Comparison of ENCODE assay signal across 9 mouse cellular contexts in the genomic region with DNA sequence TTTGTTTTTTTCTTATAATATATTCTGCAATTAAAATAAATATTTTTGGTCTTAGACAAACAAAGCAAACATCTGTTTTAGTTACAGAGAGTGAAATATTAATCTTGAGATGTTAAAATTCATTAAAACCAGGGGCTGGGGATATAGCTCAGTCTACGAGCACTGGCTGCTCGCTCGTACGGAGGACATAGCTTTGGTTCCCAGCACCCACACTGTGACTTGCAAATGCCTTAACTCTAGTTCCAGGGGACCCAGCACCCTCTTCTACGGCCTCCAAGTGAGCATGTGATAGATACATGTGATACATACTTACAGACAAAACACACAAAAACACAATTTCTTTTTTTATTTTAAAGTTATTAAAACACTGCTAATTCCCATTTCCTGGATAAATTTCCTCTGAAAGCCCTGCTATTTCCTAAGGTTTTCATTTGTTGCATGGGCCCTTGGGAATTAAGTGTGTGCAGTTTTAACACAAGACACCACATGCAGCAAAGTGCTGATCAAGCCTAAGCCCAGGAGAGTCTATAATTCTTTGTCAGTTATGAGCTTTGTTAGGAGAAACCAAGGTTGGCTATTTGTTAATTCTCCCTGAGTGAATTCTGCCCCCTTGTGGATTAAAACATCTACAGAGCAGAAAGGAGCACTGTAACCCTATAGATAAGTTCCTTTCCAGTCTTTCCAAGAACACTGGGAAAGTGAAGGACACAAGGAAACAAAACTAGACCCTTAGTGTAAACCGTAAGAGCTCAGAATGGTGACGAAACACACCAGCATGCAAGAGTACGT. TPM values are rescaled to one million over a fixed set of nuclear protein-coding genes. Genes with fewer than 3 reads are reported as not detected.
DNase-seq lines count a peak whose midpoint lies in the region; ATAC-seq and TF ChIP-seq lines count a peak whose summit lies in the region.
"Had no signal": no experiment of that assay in that cellular context is flagged by ENCODE, and none has a peak within 500 bp of the region (broad histone marks: within the 10 kb centered on the region; RNA-seq: fewer than 3 reads in every experiment).

No protein-coding gene starts in this region.

- TF ChIP-seq POLR2A in limb, embryonic 14.5 days (IDR thresholded peaks at IDR 0.05; ENCODE audit: borderline replicate concordance, extremely low read depth, insufficient read depth, insufficient read length): no peak

- TF ChIP-seq CTCF in forebrain, postnatal 0 days (IDR thresholded peaks at IDR 0.05; ENCODE audit: low read depth): peak; percentile 77

- peaks cover 5% of the 10 kb centered on the region; the same call in 1 of the 2 replicates for H3K4me1 ChIP-seq in forebrain, postnatal 0 days (ENCODE audit: insufficient read depth)
- H3K4me1 ChIP-seq in limb, embryonic 14.5 days (ENCODE audit: control insufficient read depth, insufficient read depth, low read length): peaks cover 5% of the 10 kb centered on the region; the same call in 1 of the 2 replicates

- no peak overlapping the region for H3K4me3 ChIP-seq in forebrain, postnatal 0 days (ENCODE audit: low read depth, low read length)
- no peak overlapping the region for H3K4me3 ChIP-seq in limb, embryonic 14.5 days (replicated peaks; ENCODE audit: low read length)

- 74% methylated on average over 8 of the region's 8 CpGs for WGBS in forebrain, postnatal 0 days
- WGBS in limb, embryonic 14.5 days: 70% methylated on average over 8 of the region's 8 CpGs

- no peaks in the 10 kb centered on the region for H3K36me3 ChIP-seq in forebrain, postnatal 0 days (ENCODE audit: insufficient read depth)
- H3K36me3 ChIP-seq in limb, embryonic 14.5 days (ENCODE audit: control insufficient read depth, insufficient read depth, low read length): no peaks in the 10 kb centered on the region

- H3K9me3 ChIP-seq in forebrain, postnatal 0 days (ENCODE audit: low read length): no peaks in the 10 kb centered on the region
- H3K9me3 ChIP-seq in limb, embryonic 14.5 days (ENCODE audit: control insufficient read depth, low read length): no peaks in the 10 kb centered on the region

- peak; percentile 45; the same call in 1 of the 2 replicates for ATAC-seq in cerebellum, adult (ENCODE audit: insufficient number of reproducible peaks, low FRiP score, low TSS enrichment)
- peak; percentile 58; the same call in 1 of the 2 replicates for ATAC-seq in forebrain, postnatal 0 days
- ATAC-seq in limb, embryonic 14.5 days (ENCODE audit: low FRiP score, low read depth): 0 out of 2 replicates have a peak, but pooled peaks have one; percentile 44

- H3K4me2 ChIP-seq in forebrain, postnatal 0 days (ENCODE audit: low read depth): no peak overlapping the region
- H3K4me2 ChIP-seq in limb, embryonic 14.5 days (replicated peaks; ENCODE audit: low read depth, low read length, severe bottlenecking): no peak overlapping the region

- H3K27ac ChIP-seq in forebrain, postnatal 0 days (ENCODE audit: low read depth, low read length): no peak overlapping the region
- no peak overlapping the region for H3K27ac ChIP-seq in limb, embryonic 14.5 days (replicated peaks; ENCODE audit: low read depth, low read length)
- H3K27ac ChIP-seq: macrophage had no signal

- H3K27me3 ChIP-seq in forebrain, postnatal 0 days (ENCODE audit: insufficient read depth, low read length): no peaks in the 10 kb centered on the region
- H3K27me3 ChIP-seq in limb, embryonic 14.5 days (ENCODE audit: control insufficient read depth, insufficient read depth, low read length): no peaks in the 10 kb centered on the region

- no peak for DNase-seq in cerebellum, adult 11 months
- DNase-seq in right cerebral cortex, adult 18-20 months: peak; percentile 32
- no peak for DNase-seq in right cerebral cortex, postnatal 36 days (ENCODE audit: low spot score in 2 of 2)
- peak; percentile 75 for DNase-seq in forebrain, postnatal 0 days
- peak; percentile 76 for DNase-seq in limb, embryonic 14.5 days (ENCODE audit: low spot score)
- DNase-seq in retina, postnatal 7 days (ENCODE audit: low read depth, low spot score): peak; percentile 43
- no peak for DNase-seq in gastrocnemius, postnatal 10 days

- no peak overlapping the region for H3K9ac ChIP-seq in forebrain, postnatal 0 days
- no peak overlapping the region for H3K9ac ChIP-seq in limb, embryonic 14.5 days (ENCODE audit: low read depth, low read length, severe bottlenecking)

RNA-seq across cellular contexts. Expression of a gene that starts 50.8 kb away (rescaled TPM):
- 3,364 and 4,241 TPM in 2 replicates for total RNA-seq in forebrain, postnatal 0 days (2014; rRNA removed)
- polyA plus RNA-seq in forebrain, postnatal 0 days (2015; fragmentation: Nextera tagmentation; extraction: Ambion mirVana): 2,287 and 2,372 TPM in 2 replicates
- polyA plus RNA-seq in limb, embryonic 14.5 days (2012; rRNA removed): 2,115 and 2,701 TPM in 2 replicates
- 1,955 and 2,023 TPM in 2 replicates for polyA plus RNA-seq in limb, embryonic 14.5 days (2014; fragmentation: Nextera tagmentation; extraction: Ambion mirVana)
- 1,000 to 10,000 TPM; 1,094 to 1,113 TPM for total RNA-seq in gastrocnemius, postnatal 10 days (2021)

Comparison
In these comparisons a context has a peak if more than half of its experiments do, and no peak if none do; other contexts are left out.
1. DNase-seq: peak in right cerebral cortex, adult 18-20 months (single experiment), forebrain, postnatal 0 days (single experiment), limb, embryonic 14.5 days (single experiment) and retina, postnatal 7 days (single experiment); none in cerebellum, adult 11 months (single experiment), right cerebral cortex, postnatal 36 days (0 of 2) and gastrocnemius, postnatal 10 days (single experiment).
2. Peak in every context shown above with its lines, with median percentiles within 50 percentile points of each other: ATAC-seq.